Mouse (Mus musculus): ENCODE measurements around the gene Kif20b.

GRCm38 (mm10) chr19:34904032-34904431 lies 18.1 kb upstream of the Kif20b start:
- TF ChIP-seq POLR2A (IDR thresholded peaks at IDR 0.05; ENCODE audit: borderline replicate concordance, extremely low read depth, insufficient read depth, insufficient read length, poor library complexity, severe bottlenecking) (no peak), CTCF (IDR thresholded peaks at IDR 0.05; ENCODE audit: borderline replicate concordance, extremely low read depth, insufficient read depth, insufficient read length) (no peak)

Measured in brain, embryonic 14.5 days (tissue).